23 mouse cellular contexts compared by ENCODE assay signal in the genomic region with DNA sequence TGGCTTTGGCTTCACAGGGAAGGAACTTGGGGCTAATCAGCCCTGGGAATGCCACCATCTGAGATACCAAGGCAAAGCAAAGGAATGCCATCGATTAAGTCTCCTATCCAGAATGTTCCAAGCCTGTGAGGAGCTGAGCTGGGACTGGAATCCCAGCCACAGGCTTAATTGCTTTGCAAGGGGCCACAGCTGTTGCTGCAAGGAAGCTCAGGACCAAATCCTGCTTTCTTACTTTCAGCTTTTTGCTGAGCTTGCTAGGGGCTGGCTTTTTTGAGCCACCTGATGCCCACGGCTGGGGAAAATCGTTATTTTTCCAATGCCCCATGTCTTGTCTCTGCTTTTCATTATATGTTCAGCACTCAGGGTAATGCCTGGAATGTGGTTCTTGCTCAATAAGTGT. TPM values are rescaled to one million over a fixed set of nuclear protein-coding genes. Genes with fewer than 3 reads are reported as not detected.
DNase-seq lines count a peak whose midpoint lies in the region; ATAC-seq lines count a peak whose summit lies in the region.
"Had no signal": no experiment of that assay in that cellular context is flagged by ENCODE, and none has a peak within 500 bp of the region (broad histone marks: within the 10 kb centered on the region; RNA-seq: fewer than 3 reads in every experiment).

No protein-coding gene starts in this region.

- H3K4me1 ChIP-seq in embryonic facial prominence, embryonic 11.5 days (ENCODE audit: control insufficient read depth, insufficient read depth, low read length) = 0 out of 2 replicates have a peak, but pooled peaks cover 2% of the 10 kb centered on the region
- H3K4me1 ChIP-seq in embryonic facial prominence, embryonic 10.5 days = 0 out of 2 replicates have a peak, but pooled peaks cover 6% of the 10 kb centered on the region
- H3K4me1 ChIP-seq in embryonic facial prominence, embryonic 14.5 days (ENCODE audit: control insufficient read depth, insufficient read depth, low read length) = no peaks in the 10 kb centered on the region
- peaks cover 15% of the 10 kb centered on the region for H3K4me1 ChIP-seq in limb, embryonic 11.5 days (ENCODE audit: control insufficient read depth, insufficient read depth, low read length)
- H3K4me1 ChIP-seq: forebrain, embryonic 13.5 days; heart, embryonic 15.5 days; hindbrain, embryonic 13.5 days had no signal

- no peak overlapping the region for H3K27ac ChIP-seq in embryonic facial prominence, embryonic 11.5 days (replicated peaks; ENCODE audit: low read depth, low read length)
- H3K27ac ChIP-seq in embryonic facial prominence, embryonic 10.5 days (replicated peaks) = no peak overlapping the region
- H3K27ac ChIP-seq in embryonic facial prominence, embryonic 14.5 days (replicated peaks; ENCODE audit: low read depth, low read length) = no peak overlapping the region
- H3K27ac ChIP-seq in limb, embryonic 11.5 days (replicated peaks; ENCODE audit: low read depth, low read length) = no peak overlapping the region
- H3K27ac ChIP-seq: embryonic facial prominence, embryonic 13.5 days; forebrain, embryonic 13.5 days; heart, adult 2 months; heart, embryonic 15.5 days; hindbrain, embryonic 13.5 days; hindbrain, postnatal 0 days had no signal

- peak; percentile 23 for DNase-seq in embryonic facial prominence, embryonic 11.5 days (ENCODE audit: low spot score)
- DNase-seq in embryonic facial prominence, embryonic 10.5 days (ENCODE audit: low spot score) = no peak
- peak; percentile 65 for DNase-seq in embryonic facial prominence, embryonic 14.5 days (ENCODE audit: low spot score)
- DNase-seq in limb, embryonic 11.5 days (ENCODE audit: low spot score) = peak; percentile 29
- DNase-seq in testis, postnatal 10 days (ENCODE audit: low spot score) = no peak
- no peak for DNase-seq in adrenal gland, postnatal 36 days
- DNase-seq: adrenal gland, postnatal 14 days; cerebellum, adult 2 months; cerebellum, postnatal 14 days; gastrocnemius, postnatal 14 days; heart, adult 2 months; heart, postnatal 14 days had no signal

- H3K9me3 ChIP-seq in embryonic facial prominence, embryonic 11.5 days (replicated peaks; ENCODE audit: control insufficient read depth, low read length) = no peaks in the 10 kb centered on the region
- H3K9me3 ChIP-seq in embryonic facial prominence, embryonic 10.5 days = no peaks in the 10 kb centered on the region
- H3K9me3 ChIP-seq in embryonic facial prominence, embryonic 14.5 days (ENCODE audit: control insufficient read depth, low read length) = no peaks in the 10 kb centered on the region
- H3K9me3 ChIP-seq in limb, embryonic 11.5 days (ENCODE audit: control insufficient read depth, low read length) = no peaks in the 10 kb centered on the region
- H3K9me3 ChIP-seq: embryonic facial prominence, embryonic 13.5 days; forebrain, embryonic 13.5 days; heart, embryonic 15.5 days; hindbrain, embryonic 13.5 days had no signal

- no peaks in the 10 kb centered on the region for H3K27me3 ChIP-seq in embryonic facial prominence, embryonic 11.5 days (ENCODE audit: control insufficient read depth, insufficient read depth, low read length)
- H3K27me3 ChIP-seq in embryonic facial prominence, embryonic 10.5 days (replicated peaks; ENCODE audit: low read depth, poor library complexity, severe bottlenecking) = no peaks in the 10 kb centered on the region
- no peaks in the 10 kb centered on the region for H3K27me3 ChIP-seq in embryonic facial prominence, embryonic 14.5 days (replicated peaks; ENCODE audit: control insufficient read depth, insufficient read depth, low read length)
- no peaks in the 10 kb centered on the region for H3K27me3 ChIP-seq in limb, embryonic 11.5 days (ENCODE audit: control insufficient read depth, insufficient read depth, low read length)
- H3K27me3 ChIP-seq: CH12.LX; embryonic facial prominence, embryonic 13.5 days; forebrain, embryonic 13.5 days; heart, embryonic 15.5 days; hindbrain, embryonic 13.5 days; Patski had no signal

- 61% methylated on average over 3 of the region's 3 CpGs for WGBS in embryonic facial prominence, embryonic 11.5 days
- 64% methylated on average over 3 of the region's 3 CpGs for WGBS in embryonic facial prominence, embryonic 10.5 days
- 41% methylated on average over 3 of the region's 3 CpGs for WGBS in embryonic facial prominence, embryonic 14.5 days
- 32% methylated on average over 3 of the region's 3 CpGs for WGBS in limb, embryonic 11.5 days

- no peak overlapping the region for H3K9ac ChIP-seq in embryonic facial prominence, embryonic 11.5 days (replicated peaks; ENCODE audit: low read length)
- no peak overlapping the region for H3K9ac ChIP-seq in embryonic facial prominence, embryonic 14.5 days (ENCODE audit: low read depth, low read length)
- no peak overlapping the region for H3K9ac ChIP-seq in limb, embryonic 11.5 days (ENCODE audit: low read length)
- H3K9ac ChIP-seq: embryonic facial prominence, embryonic 13.5 days; forebrain, embryonic 13.5 days; heart, embryonic 15.5 days; hindbrain, embryonic 13.5 days had no signal

- no peaks in the 10 kb centered on the region for H3K36me3 ChIP-seq in embryonic facial prominence, embryonic 11.5 days (replicated peaks; ENCODE audit: control insufficient read depth, insufficient read depth, low read depth, low read length)
- no peaks in the 10 kb centered on the region for H3K36me3 ChIP-seq in embryonic facial prominence, embryonic 10.5 days (replicated peaks)
- no peaks in the 10 kb centered on the region for H3K36me3 ChIP-seq in embryonic facial prominence, embryonic 14.5 days (ENCODE audit: control insufficient read depth, insufficient read depth, low read length)
- no peaks in the 10 kb centered on the region for H3K36me3 ChIP-seq in limb, embryonic 11.5 days (ENCODE audit: control insufficient read depth, insufficient read depth, low read length)
- H3K36me3 ChIP-seq: embryonic facial prominence, embryonic 13.5 days; heart, embryonic 15.5 days; hindbrain, embryonic 13.5 days had no signal

- H3K4me2 ChIP-seq in embryonic facial prominence, embryonic 11.5 days (ENCODE audit: low read depth, low read length) = no peak overlapping the region
- H3K4me2 ChIP-seq in embryonic facial prominence, embryonic 14.5 days (ENCODE audit: low read depth, low read length) = no peak overlapping the region
- no peak overlapping the region for H3K4me2 ChIP-seq in limb, embryonic 11.5 days (ENCODE audit: low read depth, severe bottlenecking)
- H3K4me2 ChIP-seq: embryonic facial prominence, embryonic 13.5 days; forebrain, embryonic 13.5 days; heart, embryonic 11.5 days; heart, embryonic 15.5 days; hindbrain, embryonic 13.5 days had no signal

- ATAC-seq in embryonic facial prominence, embryonic 11.5 days (replicated peaks; ENCODE audit: insufficient number of reproducible peaks, low FRiP score, low TSS enrichment, low read depth) = no peak
- no peak for ATAC-seq in embryonic facial prominence, embryonic 14.5 days (ENCODE audit: low read depth)
- ATAC-seq in limb, embryonic 11.5 days (ENCODE audit: insufficient number of reproducible peaks, low FRiP score, low TSS enrichment, low read depth) = 0 out of 2 replicates have a peak, but pooled peaks have one; percentile 31
- ATAC-seq: activated CD4-positive, CD25-positive, alpha-beta regulatory T cell, adult 4 months; forebrain, embryonic 13.5 days; hindbrain, postnatal 0 days; Patski had no signal

- H3K4me3 ChIP-seq in embryonic facial prominence, embryonic 11.5 days (ENCODE audit: low read depth, low read length) = no peak overlapping the region
- no peak overlapping the region for H3K4me3 ChIP-seq in embryonic facial prominence, embryonic 10.5 days
- H3K4me3 ChIP-seq in embryonic facial prominence, embryonic 14.5 days (ENCODE audit: low read depth, low read length) = no peak overlapping the region
- H3K4me3 ChIP-seq in limb, embryonic 11.5 days (ENCODE audit: low read depth, low read length) = no peak overlapping the region
- H3K4me3 ChIP-seq: embryonic facial prominence, embryonic 13.5 days; forebrain, embryonic 13.5 days; heart, adult 2 months; heart, embryonic 15.5 days; hindbrain, embryonic 13.5 days had no signal

RNA-seq across cellular contexts. Expression of gene Spag17, which starts 30.6 kb away (rescaled TPM):
- polyA plus RNA-seq in embryonic facial prominence, embryonic 11.5 days (2014; fragmentation: Nextera tagmentation; extraction: Ambion mirVana) = 0.04 and 0.43 TPM in 2 replicates
- 0.29 and 0.47 TPM in 2 replicates for polyA plus RNA-seq in embryonic facial prominence, embryonic 10.5 days (2016; fragmentation: Nextera tagmentation; extraction: Ambion mirVana)
- 1.7 and 2.4 TPM in 2 replicates for polyA plus RNA-seq in embryonic facial prominence, embryonic 14.5 days (2014; fragmentation: Nextera tagmentation; extraction: Ambion mirVana)
- polyA plus RNA-seq in limb, embryonic 11.5 days (2014; fragmentation: Nextera tagmentation; extraction: Ambion mirVana) = 1.2 and 2.0 TPM in 2 replicates
- not detected for total RNA-seq in adrenal gland, postnatal 36 days (2021)
- total RNA-seq: adrenal gland, adult 18-20 months; adrenal gland, postnatal 14 days; CH12.LX; common myeloid progenitor, adult 5-6 weeks; gastrocnemius, postnatal 14 days; heart, adult 2 months had no signal
- polyA plus RNA-seq: activated CD4-positive, CD25-positive, alpha-beta regulatory T cell, adult 4 months had no signal

Comparison
In these comparisons a context has a peak if more than half of its experiments do, and no peak if none do; other contexts are left out.
1. DNase-seq: peak in embryonic facial prominence, embryonic 11.5 days (single experiment), embryonic facial prominence, embryonic 14.5 days (single experiment) and limb, embryonic 11.5 days (single experiment); none in embryonic facial prominence, embryonic 10.5 days (single experiment), testis, postnatal 10 days (single experiment) and adrenal gland, postnatal 36 days (0 of 2).